Mouse (Mus musculus): ENCODE data around the gene Ankrd35. TPM values are rescaled to one million over a fixed set of nuclear protein-coding genes. Genes with fewer than 3 reads are reported as not detected.

Ankrd35 gene
- polyA plus RNA-seq, 1 experiment from 2014 or later = 0.40 TPM

DNA sequence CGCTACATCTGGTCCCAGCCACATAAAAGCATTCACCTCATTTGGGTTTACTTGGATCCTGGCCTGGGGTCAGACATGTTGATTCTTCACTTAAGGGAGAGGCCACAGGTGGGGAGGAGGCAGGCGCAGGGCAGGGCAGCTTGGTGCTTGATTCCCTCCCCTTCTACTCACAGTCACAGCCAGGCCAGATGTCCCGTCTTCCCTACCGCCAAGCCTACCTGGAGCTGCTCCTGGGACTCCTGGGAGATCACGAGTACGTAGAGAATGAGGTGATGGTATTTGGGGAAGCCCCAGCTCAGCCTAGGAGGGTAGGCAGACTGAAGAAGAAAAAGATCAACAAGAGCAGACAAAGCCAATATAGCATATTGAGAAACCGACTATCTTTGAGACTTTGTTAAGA, 37.1 kb downstream of the Ankrd35 start:
- Histone ChIP-seq H3K4me1 (replicated peaks; ENCODE audit: control insufficient read depth, insufficient read depth, low read length) (no peaks in the 10 kb centered on the region; the same call in 1 of the 2 replicates), H3K27me3 (replicated peaks; ENCODE audit: control insufficient read depth, insufficient read depth, low read length) (peaks cover 13% of the 10 kb centered on the region), H3K4me3 (ENCODE audit: low read depth, low read length) (no peak overlapping the region), H3K9ac (ENCODE audit: low read depth, low read length) (no peak overlapping the region), H3K9me3 (ENCODE audit: control insufficient read depth, low read length) (no peaks in the 10 kb centered on the region), H3K4me2 (no peak overlapping the region), H3K36me3 (ENCODE audit: control insufficient read depth, insufficient read depth, low read length) (peaks cover 14% of the 10 kb centered on the region), H3K27ac (ENCODE audit: low read depth, low read length) (no peak overlapping the region)
- no peak for DNase-seq (ENCODE audit: low spot score)
- no peak for ATAC-seq (replicated peaks; ENCODE audit: low FRiP score)
- 68% methylated on average over 7 of the region's 7 CpGs for WGBS

DNA sequence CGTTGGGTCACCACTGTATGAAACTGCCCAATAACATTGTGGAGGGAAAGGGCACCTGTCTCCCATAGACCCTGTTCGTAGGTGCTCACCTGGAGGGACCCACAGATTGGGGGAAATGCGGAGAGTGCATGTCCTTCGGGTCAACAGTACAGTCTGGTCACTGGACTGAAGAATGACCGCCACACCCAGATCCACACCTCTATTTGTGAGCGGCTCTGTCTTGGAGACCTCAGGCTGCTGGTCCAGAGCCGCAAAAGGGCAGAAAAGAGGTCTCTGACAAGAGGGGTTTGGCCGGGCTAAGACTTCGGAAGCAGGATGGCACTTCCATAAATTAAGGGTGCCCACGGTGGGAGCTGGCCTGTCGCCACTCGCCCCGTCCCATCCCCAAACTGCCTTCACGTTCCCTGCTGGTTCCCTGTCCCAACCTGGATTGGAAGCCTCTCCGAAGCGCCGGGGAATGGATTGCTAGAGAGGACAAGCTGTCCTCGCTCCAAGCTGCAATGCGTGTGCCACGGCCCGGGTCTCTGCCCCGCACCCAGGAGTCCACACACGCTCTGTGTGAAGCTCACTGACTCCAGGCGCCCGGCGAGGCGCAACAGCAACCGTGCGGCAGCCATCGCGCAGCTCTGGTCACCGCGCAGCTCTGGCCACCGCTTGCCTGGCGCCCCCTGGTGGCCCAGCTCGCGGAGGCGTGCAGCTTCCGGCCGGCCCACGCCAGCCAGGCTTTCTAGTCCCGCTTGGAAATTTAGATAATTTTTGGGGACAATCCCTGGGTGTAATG, 38.2 kb downstream of the Ankrd35 start, which contains the start of gene Nudt17:
TSS of gene Nudt17 (minus strand) at position 660 of the 781 bp plus-strand sequence.
- Histone ChIP-seq H3K36me3 (ENCODE audit: control insufficient read depth, insufficient read depth, low read length) (peaks cover 19% of the 10 kb centered on the region), H3K9ac (ENCODE audit: low read depth, low read length) (peak within 1 kb of the TSS; percentile 65), H3K4me1 (replicated peaks; ENCODE audit: control insufficient read depth, insufficient read depth, low read length) (no peaks in the 10 kb centered on the region; the same call in 1 of the 2 replicates), H3K27ac (ENCODE audit: low read depth, low read length) (no peak within 1 kb of the TSS), H3K4me3 (ENCODE audit: low read depth, low read length) (peak within 1 kb of the TSS; percentile 54), H3K9me3 (ENCODE audit: control insufficient read depth, low read length) (no peaks in the 10 kb centered on the region), H3K4me2 (peak within 1 kb of the TSS; percentile 97), H3K27me3 (replicated peaks; ENCODE audit: control insufficient read depth, insufficient read depth, low read length) (peaks cover 13% of the 10 kb centered on the region)
- ATAC-seq (replicated peaks; ENCODE audit: low FRiP score) (peak; percentile 87), DNase-seq (ENCODE audit: low spot score) (peak; percentile 79)
- 6% methylated on average over 42 of the region's 42 CpGs for WGBS

DNA sequence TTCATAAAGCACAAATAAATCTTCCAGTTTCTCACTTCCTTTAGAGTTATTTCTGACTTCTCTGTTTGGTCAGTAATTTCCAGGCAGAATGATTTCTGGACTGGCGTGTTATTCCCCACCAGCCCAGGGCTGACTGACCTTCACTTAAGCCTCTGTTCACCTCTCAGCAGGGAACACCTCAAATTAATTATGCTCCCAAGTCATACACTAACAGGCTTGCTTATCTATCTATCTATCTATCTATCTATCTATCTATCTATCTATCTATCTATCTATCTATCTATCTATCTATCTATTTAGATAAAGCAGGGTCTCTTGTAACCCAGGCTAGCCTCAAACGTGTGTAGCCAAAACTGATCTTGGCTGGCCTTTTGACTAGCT, 38.7 kb downstream of the Ankrd35 start:
- Histone ChIP-seq H3K36me3 (ENCODE audit: control insufficient read depth, insufficient read depth, low read length) (peaks cover 25% of the 10 kb centered on the region), H3K27ac (ENCODE audit: low read depth, low read length) (no peak overlapping the region), H3K4me1 (replicated peaks; ENCODE audit: control insufficient read depth, insufficient read depth, low read length) (no peaks in the 10 kb centered on the region; the same call in 1 of the 2 replicates), H3K9ac (ENCODE audit: low read depth, low read length) (no peak overlapping the region), H3K9me3 (ENCODE audit: control insufficient read depth, low read length) (no peaks in the 10 kb centered on the region), H3K4me2 (peak overlapping the region; percentile 97), H3K27me3 (replicated peaks; ENCODE audit: control insufficient read depth, insufficient read depth, low read length) (peaks cover 13% of the 10 kb centered on the region), H3K4me3 (ENCODE audit: low read depth, low read length) (peak overlapping the region; percentile 54; the same call in 1 of the 2 replicates)
- 57% methylated on average over 2 of the region's 2 CpGs for WGBS
- peak; percentile 6; the same call in 1 of the 2 replicates for ATAC-seq (replicated peaks; ENCODE audit: low FRiP score)
- no peak for DNase-seq (ENCODE audit: low spot score)

DNA sequence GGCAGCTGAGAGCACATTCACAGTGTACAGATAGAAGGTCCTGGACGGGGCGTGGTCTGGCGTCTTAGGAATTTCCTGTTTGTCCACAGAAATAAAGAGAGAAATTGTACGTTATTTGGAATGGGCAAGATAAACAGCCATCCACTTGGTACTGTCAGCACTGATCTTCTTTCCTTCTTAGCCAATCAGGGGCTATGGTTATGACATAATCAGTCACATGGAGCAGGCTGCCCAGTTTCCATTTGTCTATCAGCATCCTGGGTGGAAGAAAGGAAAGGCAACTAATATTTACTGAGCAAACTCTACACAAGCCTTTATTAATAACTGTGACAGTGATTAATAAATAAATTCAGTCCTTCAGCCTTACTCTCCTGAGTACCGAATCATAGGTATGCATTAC, 44.4 kb downstream of the Ankrd35 start:
- no peak overlapping the region for H3K9ac ChIP-seq (ENCODE audit: low read depth, low read length)
- H3K9me3 ChIP-seq (ENCODE audit: control insufficient read depth, low read length) = no peaks in the 10 kb centered on the region
- H3K27me3 ChIP-seq (replicated peaks; ENCODE audit: control insufficient read depth, insufficient read depth, low read length) = no peaks in the 10 kb centered on the region
- no peak for DNase-seq (ENCODE audit: low spot score)
- H3K27ac ChIP-seq (ENCODE audit: low read depth, low read length) = no peak overlapping the region
- no peak for ATAC-seq (replicated peaks; ENCODE audit: low FRiP score)
- H3K4me3 ChIP-seq (ENCODE audit: low read depth, low read length) = no peak overlapping the region
- peaks cover 43% of the 10 kb centered on the region for H3K36me3 ChIP-seq (ENCODE audit: control insufficient read depth, insufficient read depth, low read length)
- no peaks in the 10 kb centered on the region for H3K4me1 ChIP-seq (replicated peaks; ENCODE audit: control insufficient read depth, insufficient read depth, low read length)
- no peak overlapping the region for H3K4me2 ChIP-seq
- 87% methylated on average over 5 of the region's 5 CpGs for WGBS

DNA sequence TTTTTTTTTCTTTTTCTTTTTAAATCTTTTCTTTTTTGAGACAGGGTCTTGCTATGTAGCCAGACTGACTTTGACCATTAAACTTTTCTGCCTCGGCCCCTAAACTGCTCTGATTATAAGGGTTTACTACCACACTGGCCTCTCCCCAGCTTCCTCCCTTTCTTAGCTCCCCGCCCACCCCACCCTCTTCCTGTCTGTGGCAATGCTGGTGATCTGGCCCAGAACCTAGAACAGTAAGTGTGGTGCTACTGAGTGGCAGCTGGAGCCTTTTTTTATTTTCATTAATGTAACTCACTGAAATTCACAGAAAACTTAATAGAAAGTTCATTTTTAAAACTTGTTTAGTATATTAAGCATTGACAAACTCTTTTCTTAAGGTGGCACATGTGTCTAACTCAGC, 45.9 kb downstream of the Ankrd35 start:
- Histone ChIP-seq H3K9ac (ENCODE audit: low read depth, low read length) (no peak overlapping the region), H3K27me3 (replicated peaks; ENCODE audit: control insufficient read depth, insufficient read depth, low read length) (no peaks in the 10 kb centered on the region), H3K4me2 (no peak overlapping the region), H3K9me3 (ENCODE audit: control insufficient read depth, low read length) (no peaks in the 10 kb centered on the region), H3K27ac (ENCODE audit: low read depth, low read length) (no peak overlapping the region), H3K4me1 (replicated peaks; ENCODE audit: control insufficient read depth, insufficient read depth, low read length) (no peaks in the 10 kb centered on the region), H3K36me3 (ENCODE audit: control insufficient read depth, insufficient read depth, low read length) (peaks cover 38% of the 10 kb centered on the region), H3K4me3 (ENCODE audit: low read depth, low read length) (no peak overlapping the region)
- DNase-seq (ENCODE audit: low spot score) (no peak), ATAC-seq (replicated peaks; ENCODE audit: low FRiP score) (0 out of 2 replicates have a peak, but pooled peaks have one; percentile 45)
- 47% methylated on average over 2 of the region's 2 CpGs for WGBS

DNA sequence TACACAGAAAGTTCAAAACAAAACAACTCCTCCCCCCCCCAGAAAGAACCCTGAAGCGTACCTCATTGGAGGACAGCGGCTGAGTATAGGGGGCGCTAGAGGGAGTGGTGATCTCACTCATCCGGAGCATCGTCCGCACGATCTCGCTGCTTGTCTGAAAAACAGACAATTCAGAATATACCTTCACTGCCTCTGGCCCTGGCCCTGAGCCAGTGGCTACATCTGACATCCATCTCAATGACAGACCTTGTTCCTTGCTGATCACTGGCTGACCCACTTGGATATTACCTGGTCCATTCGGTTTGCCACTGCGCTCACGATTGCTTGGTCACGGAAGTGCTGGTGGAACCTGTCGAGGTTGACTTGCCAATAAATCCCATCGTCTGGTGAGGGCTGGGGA, 49.2 kb downstream of the Ankrd35 start:
- ATAC-seq (replicated peaks; ENCODE audit: low FRiP score) = 0 out of 2 replicates have a peak, but pooled peaks have one; percentile 40
- Histone ChIP-seq H3K9ac (ENCODE audit: low read depth, low read length) (no peak overlapping the region), H3K4me1 (replicated peaks; ENCODE audit: control insufficient read depth, insufficient read depth, low read length) (peaks cover 8% of the 10 kb centered on the region; the same call in 1 of the 2 replicates), H3K9me3 (ENCODE audit: control insufficient read depth, low read length) (no peaks in the 10 kb centered on the region), H3K4me2 (no peak overlapping the region), H3K27me3 (replicated peaks; ENCODE audit: control insufficient read depth, insufficient read depth, low read length) (no peaks in the 10 kb centered on the region), H3K36me3 (ENCODE audit: control insufficient read depth, insufficient read depth, low read length) (peaks cover 23% of the 10 kb centered on the region), H3K27ac (ENCODE audit: low read depth, low read length) (no peak overlapping the region), H3K4me3 (ENCODE audit: low read depth, low read length) (no peak overlapping the region)
- no peak for DNase-seq (ENCODE audit: low spot score)
- WGBS = 56% methylated on average over 14 of the region's 14 CpGs

DNA sequence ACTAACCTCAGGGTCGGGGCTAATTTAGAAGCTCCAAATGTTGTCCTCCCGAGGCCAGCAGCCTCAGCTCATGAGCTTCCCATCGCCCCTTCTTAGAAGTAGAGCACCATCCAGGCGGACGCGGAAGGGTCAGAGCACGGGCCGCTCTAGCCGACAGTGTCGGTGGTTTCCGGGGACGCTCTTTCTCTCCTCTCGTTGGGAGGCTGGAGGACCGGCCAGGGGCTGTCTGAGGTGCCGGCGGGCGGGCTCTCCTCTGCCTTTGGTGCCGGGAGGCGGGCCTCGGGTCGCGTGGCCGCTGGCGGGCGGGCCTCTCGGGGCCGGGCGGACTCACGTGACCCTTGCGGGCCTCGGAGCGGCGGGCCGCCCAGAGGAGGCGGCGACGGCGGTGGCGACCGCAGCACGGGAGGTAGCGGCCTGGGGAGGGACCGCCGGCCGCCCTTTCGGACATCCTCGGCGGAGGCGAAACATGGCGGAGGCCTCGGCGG, 57.5 kb downstream of the Ankrd35 start, which contains the start of the genes Polr3c and Rnf115:
TSS of gene Polr3c (minus strand) at position 286 of the 485 bp plus-strand sequence.
TSS of gene Rnf115 (plus strand) at position 322 of the 485 bp plus-strand sequence.
- DNase-seq (ENCODE audit: low spot score) (peak; percentile 93), ATAC-seq (replicated peaks; ENCODE audit: low FRiP score) (peak; percentile 98)
- Histone ChIP-seq H3K4me2 (peak within 1 kb of the TSS; percentile 88), H3K36me3 (ENCODE audit: control insufficient read depth, insufficient read depth, low read length) (peaks cover 3% of the 10 kb centered on the region; the same call in 1 of the 2 replicates), H3K4me1 (replicated peaks; ENCODE audit: control insufficient read depth, insufficient read depth, low read length) (peaks cover 28% of the 10 kb centered on the region), H3K9me3 (ENCODE audit: control insufficient read depth, low read length) (no peaks in the 10 kb centered on the region), H3K27me3 (replicated peaks; ENCODE audit: control insufficient read depth, insufficient read depth, low read length) (no peaks in the 10 kb centered on the region), H3K27ac (ENCODE audit: low read depth, low read length) (peak within 1 kb of the TSS; percentile 77), H3K4me3 (ENCODE audit: low read depth, low read length) (peak within 1 kb of the TSS; percentile 79), H3K9ac (ENCODE audit: low read depth, low read length) (peak within 1 kb of the TSS; percentile 79)
- WGBS = under 1% methylated on average over 52 of the region's 52 CpGs

DNA sequence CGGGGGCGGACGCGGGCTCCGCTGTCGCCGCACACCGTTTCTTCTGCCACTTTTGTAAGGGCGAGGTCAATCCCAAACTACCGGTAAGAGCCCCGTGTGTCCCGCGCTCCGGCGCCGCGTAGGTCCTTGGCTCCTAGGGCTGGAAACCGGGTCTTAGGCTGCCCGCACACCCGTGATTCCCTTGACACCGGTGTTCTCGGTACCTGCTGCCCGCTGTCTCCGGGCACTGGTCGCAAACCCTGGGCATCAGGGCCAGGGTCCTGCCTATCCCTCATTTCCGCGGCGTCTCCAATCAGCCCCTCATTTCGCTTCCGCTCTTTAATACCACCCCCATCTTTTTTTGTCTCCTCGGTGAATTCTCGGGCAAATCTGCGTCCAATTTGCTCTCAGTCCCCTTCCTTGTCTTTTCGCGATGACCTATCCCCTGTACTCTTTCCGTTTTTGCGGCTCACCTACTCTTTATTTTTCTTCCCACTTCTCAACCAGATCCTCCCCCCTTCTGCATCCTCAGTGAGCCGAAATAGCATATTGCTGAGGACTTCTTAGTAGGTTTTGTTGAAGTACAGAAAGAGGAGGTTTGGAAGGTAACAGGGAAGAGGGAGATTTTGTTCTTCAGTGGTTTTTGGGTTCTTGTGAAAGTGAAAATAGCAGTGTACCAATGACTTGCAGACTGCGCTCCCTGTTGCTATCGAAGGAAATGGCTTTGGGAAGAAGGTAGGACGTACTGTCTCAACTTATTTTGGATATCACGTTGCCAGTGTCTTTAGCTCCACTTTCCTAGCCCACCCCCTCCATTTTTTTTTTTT, 58.1 kb downstream of the Ankrd35 start:
- ATAC-seq (replicated peaks; ENCODE audit: low FRiP score) = peak; percentile 53
- no peaks in the 10 kb centered on the region for H3K9me3 ChIP-seq (ENCODE audit: control insufficient read depth, low read length)
- H3K27me3 ChIP-seq (replicated peaks; ENCODE audit: control insufficient read depth, insufficient read depth, low read length) = no peaks in the 10 kb centered on the region
- H3K4me3 ChIP-seq (ENCODE audit: low read depth, low read length) = peak overlapping the region; percentile 79
- peaks cover 3% of the 10 kb centered on the region; the same call in 1 of the 2 replicates for H3K36me3 ChIP-seq (ENCODE audit: control insufficient read depth, insufficient read depth, low read length)
- no peak for DNase-seq (ENCODE audit: low spot score)
- H3K4me1 ChIP-seq (replicated peaks; ENCODE audit: control insufficient read depth, insufficient read depth, low read length) = peaks cover 25% of the 10 kb centered on the region
- under 1% methylated on average over 41 of the region's 42 CpGs for WGBS
- peak overlapping the region; percentile 88 for H3K4me2 ChIP-seq
- H3K9ac ChIP-seq (ENCODE audit: low read depth, low read length) = peak overlapping the region; percentile 79
- peak overlapping the region; percentile 77 for H3K27ac ChIP-seq (ENCODE audit: low read depth, low read length)

Data from liver, embryonic 11.5 days (tissue).